Mouse (Mus musculus): Measurements from ENCODE around the gene Rfxap. TPM values are rescaled to one million over a fixed set of nuclear protein-coding genes. Genes with fewer than 3 reads are reported as not detected.

Rfxap gene
- 17.6 and 18.5 TPM in 2 replicates for polyA plus RNA-seq (2012; rRNA removed)

DNA sequence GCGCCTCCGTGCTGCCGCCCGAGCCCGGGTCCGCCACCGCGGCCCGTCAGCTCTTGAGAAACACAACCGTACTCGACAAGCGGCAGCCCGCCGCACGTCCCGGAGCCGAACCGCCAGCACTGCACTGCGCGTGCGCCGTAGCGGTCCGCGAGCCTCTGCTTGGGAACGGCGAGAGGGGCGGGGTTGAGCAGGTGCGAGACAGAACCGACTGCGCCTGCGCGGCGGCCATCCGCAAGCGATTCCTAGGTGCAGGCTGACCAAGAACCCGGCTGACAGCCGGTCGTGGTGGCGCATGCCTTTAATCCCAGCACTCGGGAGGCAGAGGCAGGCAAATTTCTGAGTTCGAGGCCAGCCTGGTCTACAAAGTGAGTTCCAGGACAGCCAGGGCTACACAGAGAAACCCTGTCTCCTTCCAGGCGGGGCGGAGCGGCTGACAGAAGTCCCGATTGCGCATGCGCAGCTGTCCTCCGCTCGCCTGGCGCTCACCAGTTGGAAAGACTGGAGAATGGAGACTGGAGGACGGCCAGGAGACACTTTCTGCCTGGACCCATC is at the start of gene Rfxap:
Rfxap (minus strand) TSS at position 126 of the 552 bp plus-strand sequence.

DNA sequence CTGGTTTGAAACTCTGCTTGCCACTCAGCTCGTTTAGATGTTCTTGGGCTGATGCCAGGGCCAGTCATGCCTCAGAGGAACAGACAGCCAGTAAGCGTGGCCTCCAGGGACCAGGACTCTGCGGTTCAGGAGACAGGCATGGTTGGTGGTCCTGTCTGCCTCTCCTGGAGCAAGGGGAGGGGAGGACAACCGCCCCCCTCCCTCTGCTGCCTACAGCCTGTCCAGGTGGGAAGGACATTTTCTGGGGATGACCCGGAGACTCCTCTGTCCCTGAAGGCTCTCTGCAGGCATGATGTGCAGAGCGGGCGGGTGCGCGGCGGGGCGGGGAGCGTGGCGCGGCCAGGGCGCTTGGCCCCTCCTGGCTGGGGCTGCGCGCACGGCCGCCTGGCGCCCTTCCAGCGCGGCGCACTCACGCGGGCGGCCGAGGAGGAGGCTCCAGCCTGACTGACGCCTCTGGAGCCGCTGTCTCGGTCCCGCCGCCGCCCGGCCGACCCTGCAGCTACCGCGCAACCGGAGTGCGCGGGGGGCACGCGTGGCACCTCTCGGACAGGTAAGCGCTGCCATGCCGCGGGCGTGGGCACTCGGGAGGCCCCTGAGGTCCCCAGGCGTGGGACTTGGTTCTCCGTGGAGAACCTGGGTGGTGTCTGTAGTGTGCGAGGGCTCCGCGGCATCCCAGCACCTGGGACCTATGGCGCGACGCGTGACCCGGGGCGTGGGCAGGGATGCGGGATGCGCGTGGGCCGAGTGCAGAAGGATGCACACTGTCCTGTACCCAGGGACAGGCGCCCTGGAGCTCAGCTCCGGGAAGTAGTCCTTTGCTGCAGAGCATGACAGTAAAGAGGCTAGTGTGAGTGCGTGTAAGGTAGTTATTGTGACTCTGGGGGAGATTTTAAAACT is 52.2 kb downstream of the Rfxap start, which contains the start of gene Smad9:
Smad9 (plus strand) TSS at position 438 of the 897 bp plus-strand sequence.

Other genes starting within 250 kb of the Rfxap start
- 23.7 and 26.3 TPM in 2 replicates for gene Supt20, start 115.0 kb downstream of the Rfxap start, polyA plus RNA-seq (2012; rRNA removed)
- not detected in 2 replicates for gene Gm21958, start 93.4 kb downstream of the Rfxap start, polyA plus RNA-seq (2012; rRNA removed)
- gene Exosc8, start 72.4 kb downstream of the Rfxap start, polyA plus RNA-seq (2012; rRNA removed) = 75.6 and 76.6 TPM in 2 replicates
- gene Alg5, start 72.3 kb downstream of the Rfxap start, polyA plus RNA-seq (2012; rRNA removed) = 12.8 and 15.0 TPM in 2 replicates
- 0.08 and 0.09 TPM in 2 replicates for gene Smad9, start 52.2 kb downstream of the Rfxap start, polyA plus RNA-seq (2012; rRNA removed)
- gene Sertm1, start 108.1 kb upstream of the Rfxap start, polyA plus RNA-seq (2012; rRNA removed) = 1.2 and 1.6 TPM in 2 replicates
- gene Ccna1, start 247.7 kb upstream of the Rfxap start, polyA plus RNA-seq (2012; rRNA removed) = 0.17 and 0.23 TPM in 2 replicates